Mouse (Mus musculus): ENCODE measurements around the gene Gm4763.
"Not testable (repeated sequence)": the region's sequence is repeated elsewhere in the genome, so short reads cannot be mapped to it uniquely, and the experiment has no call there.

GRCm38 (mm10) chr7:24697891-24698290, 28.8 kb downstream of the Gm4763 start:
- TF ChIP-seq POLR2A (IDR thresholded peaks at IDR 0.05; ENCODE audit: extremely low read depth, insufficient read depth, low read length); CTCF (IDR thresholded peaks at IDR 0.05; ENCODE audit: low read depth, low read length): not testable (repeated sequence)
